In genomic region chr10:26710458-26711011, GRCm38 (mm10) we compare ENCODE assay signal across 16 mouse cellular contexts. TPM values are rescaled to one million over a fixed set of nuclear protein-coding genes. Genes with fewer than 3 reads are reported as not detected.
DNase-seq lines count a peak whose midpoint lies in the region; ATAC-seq and TF ChIP-seq lines count a peak whose summit lies in the region.
"Had no signal": no experiment of that assay in that cellular context is flagged by ENCODE, and none has a peak within 500 bp of the region (broad histone marks: within the 10 kb centered on the region; RNA-seq: fewer than 3 reads in every experiment).

No protein-coding gene starts in this region.

- no peaks in the 10 kb centered on the region for H3K36me3 ChIP-seq in intestine, embryonic 14.5 days (ENCODE audit: control insufficient read depth, insufficient read depth, low read length)
- H3K36me3 ChIP-seq in intestine, embryonic 15.5 days: no peaks in the 10 kb centered on the region
- H3K36me3 ChIP-seq in forebrain, embryonic 14.5 days (ENCODE audit: control insufficient read depth, insufficient read depth, low read length): no peaks in the 10 kb centered on the region
- no peaks in the 10 kb centered on the region for H3K36me3 ChIP-seq in hindbrain, embryonic 14.5 days (replicated peaks; ENCODE audit: control insufficient read depth, insufficient read depth)
- H3K36me3 ChIP-seq in midbrain, postnatal 0 days (ENCODE audit: insufficient read depth, low read length): no peaks in the 10 kb centered on the region
- H3K36me3 ChIP-seq: liver, embryonic 12.5 days had no signal

- no peak for DNase-seq in intestine, embryonic 14.5 days (ENCODE audit: low spot score)
- DNase-seq in forebrain, embryonic 14.5 days (ENCODE audit: low spot score): no peak
- no peak for DNase-seq in hindbrain, embryonic 14.5 days (ENCODE audit: low spot score)
- no peak for DNase-seq in midbrain, postnatal 0 days (ENCODE audit: low spot score)
- DNase-seq in embryo, embryonic 10 days (ENCODE audit: low spot score): no peak
- DNase-seq in cerebellum, adult 18-20 months: no peak
- DNase-seq: adrenal gland, adult 8-10 months; cerebellum, adult 11-12 months; gastrocnemius, postnatal 10 days had no signal

- WGBS in intestine, embryonic 14.5 days: 88% methylated on average over 7 of the region's 7 CpGs
- 90% methylated on average over 7 of the region's 7 CpGs for WGBS in intestine, embryonic 15.5 days
- WGBS in forebrain, embryonic 14.5 days: 94% methylated on average over 7 of the region's 7 CpGs
- 96% methylated on average over 7 of the region's 7 CpGs for WGBS in hindbrain, embryonic 14.5 days
- 92% methylated on average over 7 of the region's 7 CpGs for WGBS in midbrain, postnatal 0 days

- no peak for TF ChIP-seq CTCF in midbrain, postnatal 0 days (IDR thresholded peaks at IDR 0.05)

- H3K27ac ChIP-seq in intestine, embryonic 14.5 days (ENCODE audit: low read depth): no peak overlapping the region
- H3K27ac ChIP-seq in intestine, embryonic 15.5 days: no peak overlapping the region
- H3K27ac ChIP-seq in forebrain, embryonic 14.5 days (ENCODE audit: low read depth, low read length): no peak overlapping the region
- H3K27ac ChIP-seq in hindbrain, embryonic 14.5 days: 0 out of 2 replicates have a peak overlapping the region, but pooled peaks have one; percentile 38
- 0 out of 2 replicates have a peak overlapping the region, but pooled peaks have one; percentile 18 for H3K27ac ChIP-seq in midbrain, postnatal 0 days (ENCODE audit: low read depth, low read length)
- H3K27ac ChIP-seq: heart, adult 2 months; liver, embryonic 12.5 days had no signal

- no peaks in the 10 kb centered on the region for H3K4me1 ChIP-seq in intestine, embryonic 14.5 days (replicated peaks; ENCODE audit: control insufficient read depth, insufficient read depth, low read length)
- no peaks in the 10 kb centered on the region for H3K4me1 ChIP-seq in intestine, embryonic 15.5 days (replicated peaks)
- H3K4me1 ChIP-seq in forebrain, embryonic 14.5 days (ENCODE audit: control insufficient read depth, insufficient read depth, low read length): no peaks in the 10 kb centered on the region
- no peaks in the 10 kb centered on the region for H3K4me1 ChIP-seq in hindbrain, embryonic 14.5 days (replicated peaks; ENCODE audit: control insufficient read depth, insufficient read depth, low read length)
- no peaks in the 10 kb centered on the region for H3K4me1 ChIP-seq in midbrain, postnatal 0 days (ENCODE audit: insufficient read depth, low read length)
- H3K4me1 ChIP-seq: liver, embryonic 12.5 days had no signal

- H3K9ac ChIP-seq in intestine, embryonic 14.5 days (ENCODE audit: low read length): no peak overlapping the region
- no peak overlapping the region for H3K9ac ChIP-seq in intestine, embryonic 15.5 days
- no peak overlapping the region for H3K9ac ChIP-seq in forebrain, embryonic 14.5 days (ENCODE audit: low read length)
- peak overlapping the region; percentile 33; the same call in 1 of the 2 replicates for H3K9ac ChIP-seq in hindbrain, embryonic 14.5 days
- no peak overlapping the region for H3K9ac ChIP-seq in midbrain, postnatal 0 days (replicated peaks; ENCODE audit: low read length, poor library complexity, severe bottlenecking)
- H3K9ac ChIP-seq: liver, embryonic 12.5 days; lung, embryonic 14.5 days had no signal

- ATAC-seq in intestine, embryonic 14.5 days (replicated peaks; ENCODE audit: low FRiP score, low TSS enrichment, low read depth): 0 out of 2 replicates have a peak, but pooled peaks have one; percentile 32
- ATAC-seq in intestine, embryonic 15.5 days: no peak
- ATAC-seq in forebrain, embryonic 14.5 days: peak; percentile 47
- peak; percentile 51 for ATAC-seq in hindbrain, embryonic 14.5 days (ENCODE audit: low FRiP score)
- peak; percentile 45; the same call in 1 of the 2 replicates for ATAC-seq in midbrain, postnatal 0 days (ENCODE audit: low FRiP score)
- no peak for ATAC-seq in megakaryocyte, adult 5-6 weeks (ENCODE audit: poor library complexity, severe bottlenecking)
- ATAC-seq: intestine, embryonic 16.5 days; liver, embryonic 12.5 days had no signal

- H3K27me3 ChIP-seq in intestine, embryonic 14.5 days (replicated peaks; ENCODE audit: control insufficient read depth, insufficient read depth, low read length): no peaks in the 10 kb centered on the region
- no peaks in the 10 kb centered on the region for H3K27me3 ChIP-seq in intestine, embryonic 15.5 days (replicated peaks)
- no peaks in the 10 kb centered on the region for H3K27me3 ChIP-seq in forebrain, embryonic 14.5 days (replicated peaks; ENCODE audit: control insufficient read depth, insufficient read depth, low read length)
- no peaks in the 10 kb centered on the region for H3K27me3 ChIP-seq in hindbrain, embryonic 14.5 days (ENCODE audit: control insufficient read depth, insufficient read depth, low read length)
- H3K27me3 ChIP-seq in midbrain, postnatal 0 days (ENCODE audit: insufficient read depth, low read length): no peaks in the 10 kb centered on the region
- H3K27me3 ChIP-seq: CH12.LX; liver, embryonic 12.5 days had no signal

- no peak overlapping the region for H3K4me2 ChIP-seq in intestine, embryonic 14.5 days (ENCODE audit: low read length)
- no peak overlapping the region for H3K4me2 ChIP-seq in intestine, embryonic 15.5 days (replicated peaks)
- no peak overlapping the region for H3K4me2 ChIP-seq in forebrain, embryonic 14.5 days (ENCODE audit: low read length)
- H3K4me2 ChIP-seq in hindbrain, embryonic 14.5 days (replicated peaks): no peak overlapping the region
- H3K4me2 ChIP-seq in midbrain, postnatal 0 days (ENCODE audit: low read depth, low read length, poor library complexity, severe bottlenecking): no peak overlapping the region
- H3K4me2 ChIP-seq: liver, embryonic 12.5 days; lung, embryonic 14.5 days had no signal

- no peaks in the 10 kb centered on the region for H3K9me3 ChIP-seq in intestine, embryonic 14.5 days (ENCODE audit: control insufficient read depth, low read length)
- H3K9me3 ChIP-seq in intestine, embryonic 15.5 days: no peaks in the 10 kb centered on the region
- no peaks in the 10 kb centered on the region for H3K9me3 ChIP-seq in forebrain, embryonic 14.5 days (replicated peaks; ENCODE audit: control insufficient read depth, low read length)
- no peaks in the 10 kb centered on the region for H3K9me3 ChIP-seq in hindbrain, embryonic 14.5 days (ENCODE audit: control insufficient read depth, low read length)
- no peaks in the 10 kb centered on the region for H3K9me3 ChIP-seq in midbrain, postnatal 0 days (ENCODE audit: low read length)
- H3K9me3 ChIP-seq: liver, embryonic 12.5 days had no signal

- H3K4me3 ChIP-seq in intestine, embryonic 14.5 days (ENCODE audit: low read depth, low read length): no peak overlapping the region
- H3K4me3 ChIP-seq in intestine, embryonic 15.5 days (replicated peaks): no peak overlapping the region
- no peak overlapping the region for H3K4me3 ChIP-seq in forebrain, embryonic 14.5 days (ENCODE audit: low read depth, low read length)
- no peak overlapping the region for H3K4me3 ChIP-seq in hindbrain, embryonic 14.5 days (replicated peaks; ENCODE audit: low read length)
- H3K4me3 ChIP-seq in midbrain, postnatal 0 days (ENCODE audit: low read depth, low read length): no peak overlapping the region
- H3K4me3 ChIP-seq: heart, adult 2 months; liver, embryonic 12.5 days had no signal

RNA-seq across cellular contexts. Expression of gene Arhgap18, which starts 42.7 kb away (rescaled TPM):
- 40.0 and 45.9 TPM in 2 replicates for polyA plus RNA-seq in intestine, embryonic 14.5 days (2014; fragmentation: Nextera tagmentation; extraction: Ambion mirVana)
- 46.7 and 52.2 TPM in 2 replicates for polyA plus RNA-seq in intestine, embryonic 15.5 days (2015; fragmentation: Nextera tagmentation; extraction: Ambion mirVana)
- 18.0 and 18.4 TPM in 2 replicates for polyA plus RNA-seq in forebrain, embryonic 14.5 days (2014; fragmentation: Nextera tagmentation; extraction: Ambion mirVana)
- 13.3 and 14.9 TPM in 2 replicates for polyA plus RNA-seq in hindbrain, embryonic 14.5 days (2014; fragmentation: Nextera tagmentation; extraction: Ambion mirVana)
- total RNA-seq in midbrain, postnatal 0 days (2014; rRNA removed): 9.8 and 11.5 TPM in 2 replicates
- 5.2 and 8.7 TPM in 2 replicates for polyA plus RNA-seq in midbrain, postnatal 0 days (2015; fragmentation: Nextera tagmentation; extraction: Ambion mirVana)
- 20.2 and 21.3 TPM in 2 replicates for total RNA-seq in megakaryocyte, adult 5-6 weeks (2015)
- total RNA-seq in megakaryocyte, adult 5-6 weeks (2017): 25.6 and 27.7 TPM in 2 replicates

Comparison
In these comparisons a context has a peak if more than half of its experiments do, and no peak if none do; other contexts are left out.
1. ATAC-seq: peak in intestine, embryonic 14.5 days (single experiment), forebrain, embryonic 14.5 days (single experiment), hindbrain, embryonic 14.5 days (single experiment) and midbrain, postnatal 0 days (single experiment); none in intestine, embryonic 15.5 days (single experiment) and megakaryocyte, adult 5-6 weeks (single experiment).
2. H3K27ac ChIP-seq: peak in hindbrain, embryonic 14.5 days (single experiment) and midbrain, postnatal 0 days (single experiment); none in intestine, embryonic 14.5 days (single experiment), intestine, embryonic 15.5 days (single experiment) and forebrain, embryonic 14.5 days (single experiment).